In genomic region chr5:146318051-146318450, GRCm38 (mm10) we compare ENCODE assay signal across 11 mouse cellular contexts.
DNase-seq lines count a peak whose midpoint lies in the region; ATAC-seq and TF ChIP-seq lines count a peak whose summit lies in the region.
"Had no signal": no experiment of that assay in that cellular context is flagged by ENCODE, and none has a peak within 500 bp of the region (broad histone marks: within the 10 kb centered on the region; RNA-seq: fewer than 3 reads in every experiment).

No protein-coding gene starts in this region.

- no peak for TF ChIP-seq POLR2A in MEL (IDR thresholded peaks at IDR 0.05; ENCODE audit: control insufficient read depth in 1 of 2, insufficient read depth in 1 of 2, low read depth in 1 of 2, low read length in 2 of 2, poor library complexity in 1 of 2)

- no peak for DNase-seq in frontal cortex, postnatal 10 days (ENCODE audit: low spot score in 2 of 2)
- DNase-seq in MEL (ENCODE audit: low read depth, low spot score) = no peak
- peak; percentile 61 for DNase-seq in gastrocnemius, postnatal 25 days
- DNase-seq in neural tube, embryonic 10.5 days (ENCODE audit: extremely low spot score, low spot score) = no peak
- DNase-seq in retina, postnatal 1 day = no peak
- DNase-seq: cerebellum, postnatal 14 days; lung, postnatal 14 days had no signal

- H3K4me2 ChIP-seq in limb, embryonic 15.5 days = no peak overlapping the region

- TF ChIP-seq CTCF in MEL (IDR thresholded peaks at IDR 0.05 in 2 of 3, conservative IDR thresholded peaks at IDR 0.05 in 1 of 3; ENCODE audit: control insufficient read depth in 1 of 3, insufficient read depth in 1 of 3, low read depth in 2 of 3, low read length in 3 of 3, poor library complexity in 1 of 3, severe bottlenecking in 1 of 3) = no peak

- peaks cover 15 to 35% of the 10 kb centered on the region in 2 experiments for H3K4me1 ChIP-seq in MEL (ENCODE audit: control insufficient read depth in 1 of 2, insufficient read depth in 2 of 2, low read length in 2 of 2)
- H3K4me1 ChIP-seq in limb, embryonic 15.5 days = peaks cover 45% of the 10 kb centered on the region

- no peaks in the 10 kb centered on the region for H3K27me3 ChIP-seq in MEL (ENCODE audit: control insufficient read depth in 1 of 2, insufficient read depth in 2 of 2, low read length in 2 of 2)
- H3K27me3 ChIP-seq in limb, embryonic 15.5 days = no peaks in the 10 kb centered on the region

- peak; percentile 62; the same call in 1 of the 2 replicates for ATAC-seq in frontal cortex, adult (ENCODE audit: low TSS enrichment)
- no peak for ATAC-seq in limb, embryonic 15.5 days (ENCODE audit: insufficient number of reproducible peaks, low FRiP score, low TSS enrichment, low read depth)
- ATAC-seq in activated CD4-positive, CD25-positive, alpha-beta regulatory T cell, adult 4 months = no peak
- ATAC-seq: midbrain, embryonic 16.5 days had no signal

- H3K4me3 ChIP-seq in MEL (ENCODE audit: control insufficient read depth in 1 of 2, insufficient read depth in 1 of 2, low read depth in 2 of 2, low read length in 2 of 2) = no peak overlapping the region
- no peak overlapping the region for H3K4me3 ChIP-seq in limb, embryonic 15.5 days

- WGBS in limb, embryonic 15.5 days = 31% methylated on average over 5 of the region's 5 CpGs

- H3K27ac ChIP-seq in MEL (ENCODE audit: control insufficient read depth, low read depth, low read length) = peak overlapping the region; percentile 73
- H3K27ac ChIP-seq in limb, embryonic 15.5 days = peak overlapping the region; percentile 29; the same call in 1 of the 2 replicates

- no peaks in the 10 kb centered on the region for H3K79me2 ChIP-seq in MEL (ENCODE audit: control insufficient read depth, insufficient read depth, low read length, poor library complexity)

- peak overlapping the region; percentile 36 for H3K9ac ChIP-seq in MEL (ENCODE audit: control insufficient read depth, low read depth, low read length, poor library complexity, severe bottlenecking)
- no peak overlapping the region for H3K9ac ChIP-seq in limb, embryonic 15.5 days

- H3K9me3 ChIP-seq in MEL (replicated peaks; ENCODE audit: insufficient read depth, low read length) = no peaks in the 10 kb centered on the region
- H3K9me3 ChIP-seq in limb, embryonic 15.5 days = no peaks in the 10 kb centered on the region

- TF ChIP-seq RAD21 in MEL (IDR thresholded peaks at IDR 0.05; ENCODE audit: low read depth, low read length) = no peak

- H3K36me3 ChIP-seq in MEL (ENCODE audit: control insufficient read depth in 1 of 2, insufficient read depth in 2 of 2, low read length in 2 of 2) = peaks cover 0 to 32% of the 10 kb centered on the region in 2 experiments; a peak in 2 of 4 replicates
- H3K36me3 ChIP-seq in limb, embryonic 15.5 days = no peaks in the 10 kb centered on the region

- no peak for TF ChIP-seq EP300 in MEL (IDR thresholded peaks at IDR 0.05; ENCODE audit: low read depth in 1 of 2, low read length in 2 of 2)

TF ChIP-seq in MEL, 35 proteins besides CTCF, POLR2A, EP300 and RAD21:
- no peak for TF ChIP-seq POLR2AphosphoS2 (IDR thresholded peaks at IDR 0.05; ENCODE audit: low read length)
- no peak for TF ChIP-seq BHLHE40 (IDR thresholded peaks at IDR 0.05; ENCODE audit: borderline replicate concordance, low read depth, low read length)
- no peak for TF ChIP-seq NELFE (IDR thresholded peaks at IDR 0.05; ENCODE audit: low read depth, low read length)
- no peak for TF ChIP-seq SMC3 (IDR thresholded peaks at IDR 0.05; ENCODE audit: low read depth, low read length)
- TF ChIP-seq MYB (IDR thresholded peaks at IDR 0.05; ENCODE audit: low read depth, low read length) = no peak
- no peak for TF ChIP-seq MEF2A (IDR thresholded peaks at IDR 0.05; ENCODE audit: extremely low read depth, insufficient replicate concordance, low read depth, low read length, poor library complexity, severe bottlenecking)
- TF ChIP-seq ZC3H11A (IDR thresholded peaks at IDR 0.05; ENCODE audit: low read depth, low read length) = no peak
- no peak for TF ChIP-seq RCOR1 (IDR thresholded peaks at IDR 0.05; ENCODE audit: low read depth, low read length)
- TF ChIP-seq ZKSCAN1 (IDR thresholded peaks at IDR 0.05; ENCODE audit: low read depth, low read length) = no peak
- TF ChIP-seq TAL1 (IDR thresholded peaks at IDR 0.05; ENCODE audit: low read length) = no peak
- no peak for TF ChIP-seq MAZ (IDR thresholded peaks at IDR 0.05; ENCODE audit: low read depth, low read length)
- TF ChIP-seq MXI1 (IDR thresholded peaks at IDR 0.05; ENCODE audit: low read depth, low read length) = no peak
- no peak for TF ChIP-seq USF2 (IDR thresholded peaks at IDR 0.05; ENCODE audit: borderline replicate concordance in 1 of 2, insufficient read depth in 1 of 2, low read depth in 1 of 2, low read length in 2 of 2)
- no peak for TF ChIP-seq ZNF384 (IDR thresholded peaks at IDR 0.05; ENCODE audit: low read depth, low read length)
- no peak for TF ChIP-seq TBP (IDR thresholded peaks at IDR 0.05; ENCODE audit: low read depth, low read length)
- TF ChIP-seq MAX (IDR thresholded peaks at IDR 0.05; ENCODE audit: low read length) = no peak
TF ChIP-seq in MEL: peak in this region for 0.
